Mouse (Mus musculus) kidney, embryonic 15.5 days (tissue): ENCODE measurements around the gene B3gat3. TPM values are rescaled to one million over a fixed set of nuclear protein-coding genes. Genes with fewer than 3 reads are reported as not detected.
"Not testable (repeated sequence)": the region's sequence is repeated elsewhere in the genome, so short reads cannot be mapped to it uniquely, and the experiment has no call there.

Experiments used
- ATAC-seq: fragments of 200-750 bp; cut with Nextera tagmentation; replicated peaks from 2 replicates; pipeline ENCODE4 v1.8.0; 2017; ENCODE audit warnings: moderate TSS enrichment; ENCODE audit not compliant: low FRiP score
- H3K27ac ChIP-seq: fragments of 300-500 bp; sonication (generic); 2 replicates; pipeline ENCODE4 v1.5.1; 2015; ENCODE audit warnings: mild to moderate bottlenecking, inconsistent platforms
- H3K27me3 ChIP-seq: fragments of 300-500 bp; sonication (generic); 2 replicates; pipeline ENCODE4 v1.6.1; 2015; ENCODE audit warnings: inconsistent platforms
- H3K36me3 ChIP-seq: fragments of 300-500 bp; sonication (generic); 2 replicates; pipeline ENCODE4 v1.6.1; 2015; ENCODE audit warnings: inconsistent platforms
- H3K4me1 ChIP-seq: fragments of 300-500 bp; sonication (generic); 2 replicates; pipeline ENCODE4 v1.6.1; 2015; ENCODE audit warnings: inconsistent platforms
- H3K4me2 ChIP-seq: fragments of 300-500 bp; sonication (generic); 2 replicates; pipeline ENCODE4 v1.6.1; 2015; ENCODE audit warnings: moderate library complexity, mild to moderate bottlenecking, inconsistent platforms
- H3K4me3 ChIP-seq: fragments of 300-500 bp; sonication (generic); replicated peaks from 2 replicates; pipeline ENCODE4 v1.5.1; 2015; ENCODE audit warnings: mild to moderate bottlenecking, inconsistent platforms
- H3K9ac ChIP-seq: fragments of 300-500 bp; sonication (generic); 2 replicates; pipeline ENCODE4 v1.6.1; 2015; ENCODE audit warnings: mild to moderate bottlenecking, inconsistent platforms
- H3K9me3 ChIP-seq: fragments of 300-500 bp; sonication (generic); replicated peaks from 2 replicates; pipeline ENCODE4 v1.6.1; 2016; ENCODE audit warnings: inconsistent platforms
- WGBS: fragments of 180-500 bp; shearing (Covaris S2); methylation state at CpG from one replicate; pipeline ENCODE4 v1.1.7; 2015; ENCODE audit warnings: mixed read lengths; 5-methylcytosine and 5-hydroxymethylcytosine counted together
- polyA plus RNA-seq: library from polyadenylated mRNA; unstranded; fragments of >200 nt; fragmentation: Nextera tagmentation; extraction: Ambion mirVana; gene quantifications from 2 replicates; pipeline ENCODE4 v1.2.1, GENCODE M21; 2015

B3gat3 gene
- polyA plus RNA-seq, 1 experiment from 2014 or later, result 51.8 TPM

DNA sequence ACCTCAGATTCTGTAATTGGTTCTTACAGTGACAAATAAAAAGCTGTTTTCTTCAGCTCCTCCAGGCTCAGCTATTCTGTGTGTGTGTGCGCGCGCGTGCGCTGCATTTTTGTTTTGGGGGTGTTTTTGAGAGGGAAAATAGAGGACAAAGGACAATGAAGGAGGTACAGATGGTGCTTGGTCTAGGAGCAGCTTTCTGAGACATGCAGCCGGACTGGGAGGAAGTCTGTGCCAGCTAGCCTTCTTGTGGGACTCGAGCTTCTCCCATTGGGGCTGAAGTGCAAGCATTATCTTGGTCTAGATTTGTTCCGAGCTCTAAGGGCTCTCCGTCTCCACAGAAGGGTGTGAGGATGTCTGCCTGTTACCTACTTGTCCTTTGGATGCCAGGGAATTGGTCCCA is 32.1 kb downstream of the B3gat3 start:
- WGBS, result 91% methylated on average over 9 of the region's 9 CpGs
- Histone ChIP-seq H3K27ac (no peak overlapping the region), H3K9ac (no peak overlapping the region), H3K9me3 (no peaks in the 10 kb centered on the region), H3K4me1 (peaks cover 21% of the 10 kb centered on the region), H3K36me3 (peaks cover 79% of the 10 kb centered on the region), H3K4me3 (no peak overlapping the region), H3K4me2 (no peak overlapping the region), H3K27me3 (no peaks in the 10 kb centered on the region)
- ATAC-seq, result no peak

GRCm38 (mm10) chr19:8953135-8954039 is 33.2 kb downstream of the B3gat3 start, which contains the start of gene Tut1:
Gene Tut1 (plus strand): TSS chr19:8953847.
- peak within 1 kb of the TSS; percentile 83 for H3K4me2 ChIP-seq
- no peaks in the 10 kb centered on the region for H3K27me3 ChIP-seq
- peak within 1 kb of the TSS; percentile 80 for H3K4me3 ChIP-seq
- peak; percentile 97 for ATAC-seq
- peak within 1 kb of the TSS; percentile 83 for H3K27ac ChIP-seq
- peaks cover 21% of the 10 kb centered on the region for H3K4me1 ChIP-seq
- 4% methylated on average over 46 of the region's 46 CpGs for WGBS
- H3K9ac ChIP-seq, result peak within 1 kb of the TSS; percentile 77
- H3K9me3 ChIP-seq, result no peaks in the 10 kb centered on the region
- peaks cover 78% of the 10 kb centered on the region for H3K36me3 ChIP-seq

- H3K9ac ChIP-seq, result peak overlapping the region; percentile 77
- no peaks in the 10 kb centered on the region for H3K9me3 ChIP-seq
- peak overlapping the region; percentile 80 for H3K4me3 ChIP-seq
- H3K4me2 ChIP-seq, result peak overlapping the region; percentile 83
- H3K27me3 ChIP-seq, result no peaks in the 10 kb centered on the region
- 6% methylated on average over 9 of the region's 9 CpGs for WGBS
- peak overlapping the region; percentile 83 for H3K27ac ChIP-seq
- no peak for ATAC-seq
- peaks cover 78% of the 10 kb centered on the region for H3K36me3 ChIP-seq
- H3K4me1 ChIP-seq, result peaks cover 21% of the 10 kb centered on the region
These were observed 34.0 kb downstream of the B3gat3 start for GRCm38 (mm10) chr19:8954171-8954570.

DNA sequence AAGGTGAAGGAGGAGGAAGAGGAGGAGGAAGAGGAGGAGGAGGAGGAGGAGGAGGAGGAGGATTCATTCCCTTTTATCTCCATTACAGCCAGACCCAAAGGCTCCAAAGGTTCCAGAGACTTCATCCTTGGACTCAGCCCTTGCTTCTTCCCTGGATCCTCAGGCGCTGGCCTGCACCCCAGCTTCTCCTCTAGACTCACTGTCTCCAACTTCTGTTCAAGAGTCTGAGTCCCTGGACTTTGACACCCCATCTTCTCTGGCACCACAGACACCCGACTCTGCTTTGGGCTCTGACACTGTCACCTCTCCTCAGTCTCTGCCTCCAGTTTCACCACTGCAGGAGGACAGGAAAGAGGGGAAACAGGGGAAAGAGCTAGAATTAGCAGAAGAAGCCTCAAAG is 42.1 kb downstream of the B3gat3 start:
- ATAC-seq, result no peak
- H3K4me2 ChIP-seq, result no peak overlapping the region

GRCm38 (mm10) chr19:8965075-8965474 is 44.9 kb downstream of the B3gat3 start:
- WGBS, result 82% methylated on average over 11 of the region's 11 CpGs
- H3K27ac ChIP-seq, result no peak overlapping the region
- H3K9me3 ChIP-seq, result no peaks in the 10 kb centered on the region
- no peak overlapping the region for H3K4me3 ChIP-seq
- H3K36me3 ChIP-seq, result peaks cover 76% of the 10 kb centered on the region
- H3K4me2 ChIP-seq, result no peak overlapping the region
- 0 out of 2 replicates have a peak overlapping the region, but pooled peaks have one; percentile 53 for H3K9ac ChIP-seq
- ATAC-seq, result no peak
- H3K4me1 ChIP-seq, result peaks cover 32% of the 10 kb centered on the region
- no peaks in the 10 kb centered on the region for H3K27me3 ChIP-seq

More for the DNA sequence above, 42.1 kb downstream of the B3gat3 start:
- no peak overlapping the region for H3K27ac ChIP-seq
- no peak overlapping the region for H3K9ac ChIP-seq
- no peak overlapping the region for H3K4me3 ChIP-seq
- H3K36me3 ChIP-seq, result peaks cover 87% of the 10 kb centered on the region
- 88% methylated on average over 2 of the region's 2 CpGs for WGBS
- H3K4me1 ChIP-seq, result peaks cover 13% of the 10 kb centered on the region
- no peaks in the 10 kb centered on the region for H3K9me3 ChIP-seq
- no peaks in the 10 kb centered on the region for H3K27me3 ChIP-seq

DNA sequence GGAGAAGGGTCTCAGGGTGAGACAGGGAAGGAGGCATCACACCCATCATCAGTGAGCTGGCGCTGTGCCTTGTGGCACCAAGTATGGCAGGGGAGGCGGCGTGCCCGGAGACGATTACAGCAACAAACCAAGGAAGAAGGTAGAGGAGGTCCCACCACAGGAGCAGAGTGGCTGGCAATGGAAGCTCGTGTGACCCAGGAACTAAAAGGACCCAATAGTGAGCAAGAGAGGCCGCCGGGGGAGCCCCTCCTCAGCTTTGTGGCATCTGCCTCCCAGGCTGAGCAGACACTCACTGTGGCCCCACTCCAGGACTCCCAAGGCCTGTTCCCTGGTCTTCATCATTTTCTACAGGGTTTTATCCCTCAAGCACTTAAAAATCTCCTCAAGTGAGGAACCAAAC is 45.6 kb downstream of the B3gat3 start:
- H3K36me3 ChIP-seq, result peaks cover 76% of the 10 kb centered on the region
- no peaks in the 10 kb centered on the region for H3K27me3 ChIP-seq
- no peaks in the 10 kb centered on the region for H3K9me3 ChIP-seq
- peak overlapping the region; percentile 76 for H3K4me2 ChIP-seq
- H3K4me3 ChIP-seq, result peak overlapping the region; percentile 84
- ATAC-seq, result no peak
- peaks cover 33% of the 10 kb centered on the region for H3K4me1 ChIP-seq
- H3K9ac ChIP-seq, result peak overlapping the region; percentile 53
- H3K27ac ChIP-seq, result peak overlapping the region; percentile 94
- WGBS, result 72% methylated on average over 8 of the region's 8 CpGs

GRCm38 (mm10) chr19:8966198-8966589 is 46.0 kb downstream of the B3gat3 start:
- peaks cover 76% of the 10 kb centered on the region for H3K36me3 ChIP-seq
- H3K4me1 ChIP-seq, result peaks cover 33% of the 10 kb centered on the region
- 28% methylated on average over 5 of the region's 5 CpGs for WGBS
- peak overlapping the region; percentile 53 for H3K9ac ChIP-seq
- H3K4me2 ChIP-seq, result peak overlapping the region; percentile 76
- no peaks in the 10 kb centered on the region for H3K27me3 ChIP-seq
- ATAC-seq, result no peak
- peak overlapping the region; percentile 84 for H3K4me3 ChIP-seq
- no peaks in the 10 kb centered on the region for H3K9me3 ChIP-seq
- peak overlapping the region; percentile 94 for H3K27ac ChIP-seq

GRCm38 (mm10) chr19:8966590-8967372 is 46.6 kb downstream of the B3gat3 start, which contains the start of gene Eef1g:
Gene Eef1g (plus strand): TSS chr19:8967041.
- Histone ChIP-seq H3K4me3 (peak within 1 kb of the TSS; percentile 84), H3K9me3 (no peaks in the 10 kb centered on the region), H3K36me3 (peaks cover 76% of the 10 kb centered on the region), H3K4me2 (peak within 1 kb of the TSS; percentile 76), H3K27me3 (no peaks in the 10 kb centered on the region), H3K27ac (peak within 1 kb of the TSS; percentile 94), H3K9ac (peak within 1 kb of the TSS; percentile 86), H3K4me1 (peaks cover 33% of the 10 kb centered on the region)
- under 1% methylated on average over 52 of the region's 52 CpGs for WGBS
- ATAC-seq, result peak; percentile 99

DNA sequence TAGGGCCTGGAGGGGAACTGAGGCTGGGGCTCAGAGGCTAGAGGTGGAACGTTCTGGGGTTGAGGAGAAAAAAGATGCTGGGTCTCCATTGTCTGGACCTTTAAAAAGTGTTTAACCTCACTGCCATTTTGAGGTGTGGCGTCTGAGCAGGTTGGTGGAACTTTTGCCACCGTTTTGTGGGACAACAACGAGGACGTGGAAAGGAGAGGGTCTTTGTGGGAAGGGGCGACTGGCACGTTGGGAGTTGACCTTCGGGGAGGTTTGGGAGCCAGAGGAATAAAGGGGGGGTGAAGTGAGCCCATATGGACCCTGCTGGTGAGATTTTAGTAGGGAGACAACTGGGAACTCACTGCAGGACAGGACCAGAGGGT is 47.2 kb downstream of the B3gat3 start:
- H3K27me3 ChIP-seq, result no peaks in the 10 kb centered on the region
- peak overlapping the region; percentile 90 for H3K27ac ChIP-seq
- peak overlapping the region; percentile 84 for H3K4me3 ChIP-seq
- H3K4me2 ChIP-seq, result peak overlapping the region; percentile 76
- H3K4me1 ChIP-seq, result peaks cover 33% of the 10 kb centered on the region
- ATAC-seq, result no peak
- H3K36me3 ChIP-seq, result peaks cover 76% of the 10 kb centered on the region
- WGBS, result under 1% methylated on average over 8 of the region's 8 CpGs
- no peaks in the 10 kb centered on the region for H3K9me3 ChIP-seq
- peak overlapping the region; percentile 86 for H3K9ac ChIP-seq

DNA sequence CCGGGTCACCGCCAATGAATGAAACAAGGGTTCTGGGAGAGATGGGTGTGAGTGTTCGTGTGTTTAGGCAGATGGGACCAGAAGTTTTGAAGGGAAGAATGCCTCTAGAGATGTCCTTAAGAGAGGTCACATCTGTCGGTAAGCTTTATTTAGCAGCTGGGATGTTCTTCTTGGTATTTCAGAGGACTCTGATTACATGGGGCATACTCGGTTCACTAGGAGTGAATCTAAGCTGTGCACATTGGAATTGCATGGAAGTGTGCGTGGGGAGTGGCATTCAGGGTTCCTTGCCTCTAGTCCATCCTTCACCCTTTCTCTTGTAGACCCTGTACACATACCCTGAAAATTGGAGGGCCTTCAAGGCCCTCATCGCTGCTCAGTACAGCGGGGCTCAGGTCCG is 47.7 kb downstream of the B3gat3 start:
- Histone ChIP-seq H3K36me3 (peaks cover 76% of the 10 kb centered on the region), H3K4me3 (peak overlapping the region; percentile 84), H3K9ac (peak overlapping the region; percentile 86), H3K27me3 (no peaks in the 10 kb centered on the region), H3K4me1 (peaks cover 33% of the 10 kb centered on the region), H3K27ac (peak overlapping the region; percentile 90; the same call in 1 of the 2 replicates), H3K9me3 (no peaks in the 10 kb centered on the region), H3K4me2 (peak overlapping the region; percentile 76)
- 2% methylated on average over 9 of the region's 9 CpGs for WGBS
- ATAC-seq, result no peak

DNA sequence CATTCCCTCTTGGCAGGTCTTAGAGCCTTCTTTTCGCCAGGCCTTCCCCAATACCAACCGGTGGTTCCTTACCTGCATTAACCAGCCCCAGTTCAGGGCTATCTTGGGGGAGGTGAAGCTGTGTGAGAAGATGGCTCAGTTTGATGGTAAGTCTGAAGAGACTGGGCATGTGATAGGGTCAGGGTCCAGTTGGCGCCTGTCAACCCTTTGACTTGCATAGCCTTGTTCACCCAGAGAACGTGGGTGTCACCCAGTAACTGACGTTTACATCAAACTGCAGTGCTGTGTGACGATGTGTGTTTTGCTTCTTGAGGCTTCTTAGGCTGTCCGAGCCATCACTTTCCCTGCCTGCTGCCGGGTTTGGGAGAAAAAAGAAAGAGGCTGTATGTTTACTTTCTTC is 52.3 kb downstream of the B3gat3 start:
- not testable (repeated sequence) for H3K4me3 ChIP-seq, H3K9ac ChIP-seq, H3K4me2 ChIP-seq, H3K27ac ChIP-seq, H3K27me3 ChIP-seq, H3K9me3 ChIP-seq, ATAC-seq
- WGBS, result 86% methylated on average over 8 of the region's 8 CpGs
- Histone ChIP-seq H3K4me1 (peaks cover 26% of the 10 kb centered on the region), H3K36me3 (peaks cover 91% of the 10 kb centered on the region)

DNA sequence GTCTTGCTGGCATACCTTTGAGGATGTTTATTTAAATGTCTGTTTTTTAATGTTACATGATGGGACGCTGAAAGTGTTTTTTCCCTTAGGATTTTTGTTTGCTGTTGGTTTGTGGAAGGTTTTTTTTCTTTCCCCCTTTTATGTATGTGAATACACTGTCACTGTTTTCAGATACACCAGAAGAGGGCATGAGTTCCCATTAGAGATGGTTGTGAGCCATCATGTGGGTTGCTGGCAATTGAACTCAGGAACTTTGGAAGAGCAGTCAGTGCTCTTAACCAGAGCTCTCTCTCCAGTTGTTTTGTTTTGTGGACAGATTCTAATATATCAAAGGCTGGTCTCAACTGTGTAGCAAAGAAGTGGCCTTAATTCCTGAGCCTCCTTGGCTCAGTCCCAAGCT is 54.5 kb downstream of the B3gat3 start:
- WGBS, result 82% methylated on average over 1 of the region's 1 CpGs
- Histone ChIP-seq H3K27ac (peak overlapping the region; percentile 13; the same call in 1 of the 2 replicates), H3K4me3 (no peak overlapping the region), H3K27me3 (no peaks in the 10 kb centered on the region), H3K36me3 (peaks cover 100% of the 10 kb centered on the region), H3K4me1 (peaks cover 11% of the 10 kb centered on the region; the same call in 1 of the 2 replicates), H3K9ac (no peak overlapping the region), H3K4me2 (no peak overlapping the region), H3K9me3 (no peaks in the 10 kb centered on the region)
- no peak for ATAC-seq
